Mouse (Mus musculus) brain, adult 10 weeks (tissue): Measurements from ENCODE around the gene Hnf1b. TPM values are rescaled to one million over a fixed set of nuclear protein-coding genes. Genes with fewer than 3 reads are reported as not detected.

Source experiments
- polyA plus RNA-seq: library from polyadenylated mRNA; stranded (reverse); fragments of 350-450 nt; fragmentation: Illumina TruSeq; extraction: RNeasy Lipid Tissue Mini Kit (QIAGEN cat#74804); gene quantifications from one replicate; pipeline ENCODE4 v1.2.3, GENCODE M21; 2015; ENCODE audit warnings: low read depth, low replicate concordance

Gene Hnf1b
- polyA plus RNA-seq: 0.89 TPM

GRCm38 (mm10) chr11:83849529-83850335, at the start of gene Hnf1b:
Gene Hnf1b, plus strand, starts transcription at chr11:83850063.

GRCm38 (mm10) chr11:83941950-83942840, 92.3 kb downstream of the Hnf1b start, which contains the start of gene Ddx52:
Gene Ddx52, plus strand, starts transcription at chr11:83942062.

Other genes with a start within 250 kb of the Hnf1b start
- not detected for gene Rpl9-ps1, start 204.4 kb upstream of the Hnf1b start, polyA plus RNA-seq
- not detected for gene Ccl3, start 200.7 kb upstream of the Hnf1b start, polyA plus RNA-seq
- not detected for gene Ccl4, start 187.5 kb upstream of the Hnf1b start, polyA plus RNA-seq
- gene Wfdc17, start 146.1 kb upstream of the Hnf1b start, polyA plus RNA-seq: 1.2 TPM
- gene Wfdc18, start 141.0 kb upstream of the Hnf1b start, polyA plus RNA-seq: 6.4 TPM
- not detected for gene Wfdc21, start 103.1 kb upstream of the Hnf1b start, polyA plus RNA-seq
- gene Heatr6, start 96.4 kb upstream of the Hnf1b start, polyA plus RNA-seq: 9.1 TPM
- 16.6 TPM for gene Ddx52, start 92.0 kb downstream of the Hnf1b start, polyA plus RNA-seq
- 28.8 TPM for gene Synrg, start 114.4 kb downstream of the Hnf1b start, polyA plus RNA-seq
- gene Dusp14, start 219.2 kb downstream of the Hnf1b start, polyA plus RNA-seq: 121 TPM